19 mouse cellular contexts compared by ENCODE assay signal in genomic region chr14:33078596-33078995, GRCm38 (mm10).
"Had no signal": no experiment of that assay in that cellular context is flagged by ENCODE, and none has a peak within 500 bp of the region (broad histone marks: within the 10 kb centered on the region; RNA-seq: fewer than 3 reads in every experiment).

No protein-coding gene starts in this region.

- DNase-seq: layer of hippocampus, adult 9-11 months; liver; liver, embryonic 13.5 days; lung, embryonic 14.5 days; right cerebral cortex, adult 18-20 months; right cerebral cortex, postnatal 14 days; right cerebral cortex, postnatal 4 days; thymus, adult 2 months; thymus, postnatal 14 days; thymus, postnatal 4 days had no signal

- H3K27ac ChIP-seq: layer of hippocampus, adult 2 months; limb, embryonic 10.5 days; limb, embryonic 13.5 days; liver, embryonic 13.5 days; macrophage; midbrain, embryonic 12.5 days; midbrain, embryonic 15.5 days; neural tube, embryonic 12.5 days; neural tube, embryonic 15.5 days; stomach, postnatal 0 days had no signal

- H3K4me1 ChIP-seq: limb, embryonic 10.5 days; limb, embryonic 13.5 days; liver, embryonic 13.5 days; midbrain, embryonic 12.5 days; neural tube, embryonic 12.5 days had no signal

- H3K4me3 ChIP-seq: layer of hippocampus, adult 2 months; limb, embryonic 10.5 days; limb, embryonic 13.5 days; liver, embryonic 13.5 days; midbrain, embryonic 12.5 days; midbrain, embryonic 15.5 days; neural tube, embryonic 12.5 days; neural tube, embryonic 15.5 days had no signal

- H3K36me3 ChIP-seq: limb, embryonic 10.5 days; limb, embryonic 13.5 days; liver, embryonic 13.5 days; midbrain, embryonic 12.5 days; midbrain, embryonic 15.5 days; neural tube, embryonic 12.5 days; neural tube, embryonic 15.5 days had no signal

- H3K27me3 ChIP-seq: limb, embryonic 13.5 days; liver, embryonic 13.5 days; midbrain, embryonic 12.5 days; midbrain, embryonic 15.5 days; neural tube, embryonic 12.5 days had no signal
